Mouse (Mus musculus): ENCODE data around the gene Egr4. TPM values are rescaled to one million over a fixed set of nuclear protein-coding genes. Genes with fewer than 3 reads are reported as not detected.

The Egr4 gene
- polyA plus RNA-seq, 1 experiment from 2014 or later, result not detected

DNA sequence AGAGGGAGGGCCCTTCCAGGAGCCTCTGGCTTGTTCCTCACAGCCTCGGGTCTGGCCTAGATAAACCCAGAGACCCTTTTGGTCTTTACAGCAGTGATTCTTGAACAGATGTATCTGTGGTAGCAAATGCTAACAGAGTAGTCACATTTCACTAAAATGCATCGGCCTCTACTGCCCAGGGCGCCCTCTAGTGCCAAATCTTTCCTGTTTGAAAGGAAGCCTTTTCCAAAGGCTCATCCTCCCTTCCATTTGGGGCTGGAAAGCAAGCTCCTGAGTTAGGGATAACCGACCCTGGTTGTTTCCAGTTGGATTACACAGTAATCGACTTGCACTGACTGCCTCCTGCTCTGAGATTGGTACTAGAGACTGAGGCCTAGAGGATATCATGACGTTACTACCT is 2.9 kb downstream of the Egr4 start:
- ATAC-seq (no peak), DNase-seq (ENCODE audit: low spot score) (no peak)
- Histone ChIP-seq H3K27ac (ENCODE audit: low read length) (no peak overlapping the region), H3K9ac (replicated peaks; ENCODE audit: low read depth) (no peak overlapping the region), H3K36me3 (ENCODE audit: insufficient read depth, low read length) (no peaks in the 10 kb centered on the region), H3K9me3 (ENCODE audit: low read length) (no peaks in the 10 kb centered on the region), H3K4me2 (replicated peaks; ENCODE audit: low read depth, low read length) (no peak overlapping the region), H3K4me1 (ENCODE audit: insufficient read depth, low read depth, low read length) (no peaks in the 10 kb centered on the region), H3K4me3 (ENCODE audit: low read depth, low read length) (no peak overlapping the region), H3K27me3 (replicated peaks; ENCODE audit: insufficient read depth, low read length) (peaks cover 41% of the 10 kb centered on the region)
- TF ChIP-seq CTCF (IDR thresholded peaks at IDR 0.05), result peak; percentile 61
- no peak for TF ChIP-seq EP300 (IDR thresholded peaks at IDR 0.05)
- WGBS, result 3% methylated on average over 6 of the region's 6 CpGs

GRCm38 (mm10) chr6:85508602-85509001 is 4.8 kb downstream of the Egr4 start:
- DNase-seq (ENCODE audit: low spot score) (no peak), ATAC-seq (no peak)
- Histone ChIP-seq H3K4me2 (replicated peaks; ENCODE audit: low read depth, low read length) (no peak overlapping the region), H3K4me1 (ENCODE audit: insufficient read depth, low read depth, low read length) (no peaks in the 10 kb centered on the region), H3K27ac (ENCODE audit: low read length) (no peak overlapping the region), H3K9ac (replicated peaks; ENCODE audit: low read depth) (no peak overlapping the region), H3K36me3 (ENCODE audit: insufficient read depth, low read length) (no peaks in the 10 kb centered on the region), H3K9me3 (ENCODE audit: low read length) (no peaks in the 10 kb centered on the region), H3K27me3 (replicated peaks; ENCODE audit: insufficient read depth, low read length) (peaks cover 37% of the 10 kb centered on the region), H3K4me3 (ENCODE audit: low read depth, low read length) (no peak overlapping the region)
- 44% methylated on average over 5 of the region's 5 CpGs for WGBS
- TF ChIP-seq CTCF (IDR thresholded peaks at IDR 0.05), result no peak
- no peak for TF ChIP-seq EP300 (IDR thresholded peaks at IDR 0.05)

DNA sequence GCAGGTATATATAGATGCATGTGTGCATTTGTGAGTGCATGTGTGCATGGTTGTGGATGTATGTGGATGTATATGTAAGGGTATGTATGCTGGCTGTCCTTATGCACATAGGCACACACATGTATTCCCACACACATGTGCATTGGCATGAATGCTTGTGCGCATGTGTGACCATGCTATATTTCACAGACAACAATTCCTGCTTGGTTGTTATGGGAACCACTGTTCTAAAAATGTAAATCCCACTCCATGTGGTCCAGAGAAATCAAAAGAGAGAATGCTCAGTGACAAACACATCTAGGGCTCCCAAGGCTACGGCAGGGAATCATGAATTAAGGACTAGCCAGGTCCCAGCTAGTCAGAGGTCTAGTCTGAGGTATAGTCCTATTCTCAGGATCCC is 8.5 kb downstream of the Egr4 start:
- Histone ChIP-seq H3K4me2 (replicated peaks; ENCODE audit: low read depth, low read length) (no peak overlapping the region), H3K27me3 (replicated peaks; ENCODE audit: insufficient read depth, low read length) (no peaks in the 10 kb centered on the region), H3K9me3 (ENCODE audit: low read length) (no peaks in the 10 kb centered on the region), H3K4me3 (ENCODE audit: low read depth, low read length) (no peak overlapping the region), H3K27ac (ENCODE audit: low read length) (no peak overlapping the region), H3K36me3 (ENCODE audit: insufficient read depth, low read length) (no peaks in the 10 kb centered on the region), H3K9ac (replicated peaks; ENCODE audit: low read depth) (no peak overlapping the region), H3K4me1 (ENCODE audit: insufficient read depth, low read depth, low read length) (no peaks in the 10 kb centered on the region; the same call in 1 of the 2 replicates)
- TF ChIP-seq EP300 (IDR thresholded peaks at IDR 0.05), result no peak
- TF ChIP-seq CTCF (IDR thresholded peaks at IDR 0.05), result no peak
- no peak for DNase-seq (ENCODE audit: low spot score)
- no peak for ATAC-seq
- 70% methylated on average over 2 of the region's 2 CpGs for WGBS

- DNase-seq (ENCODE audit: low spot score) (peak; percentile 25), ATAC-seq (peak; percentile 52; the same call in 1 of the 2 replicates)
- Histone ChIP-seq H3K4me3 (ENCODE audit: low read depth, low read length) (peak within 1 kb of the TSS; percentile 44), H3K9me3 (ENCODE audit: low read length) (no peaks in the 10 kb centered on the region), H3K9ac (replicated peaks; ENCODE audit: low read depth) (no peak within 1 kb of the TSS), H3K4me1 (ENCODE audit: insufficient read depth, low read depth, low read length) (no peaks in the 10 kb centered on the region; the same call in 1 of the 2 replicates), H3K36me3 (ENCODE audit: insufficient read depth, low read length) (no peaks in the 10 kb centered on the region), H3K27ac (ENCODE audit: low read length) (no peak within 1 kb of the TSS), H3K27me3 (replicated peaks; ENCODE audit: insufficient read depth, low read length) (no peaks in the 10 kb centered on the region), H3K4me2 (replicated peaks; ENCODE audit: low read depth, low read length) (peak within 1 kb of the TSS; percentile 90)
- no peak for TF ChIP-seq CTCF (IDR thresholded peaks at IDR 0.05)
- no peak for TF ChIP-seq EP300 (IDR thresholded peaks at IDR 0.05)
- WGBS, result under 1% methylated on average over 10 of the region's 22 CpGs
Observed at GRCm38 (mm10) chr6:85502911-85503250, 10.5 kb downstream of the Egr4 start, which contains the start of gene Fbxo41. Gene Fbxo41 (minus strand): TSS chr6:85502994.

DNA sequence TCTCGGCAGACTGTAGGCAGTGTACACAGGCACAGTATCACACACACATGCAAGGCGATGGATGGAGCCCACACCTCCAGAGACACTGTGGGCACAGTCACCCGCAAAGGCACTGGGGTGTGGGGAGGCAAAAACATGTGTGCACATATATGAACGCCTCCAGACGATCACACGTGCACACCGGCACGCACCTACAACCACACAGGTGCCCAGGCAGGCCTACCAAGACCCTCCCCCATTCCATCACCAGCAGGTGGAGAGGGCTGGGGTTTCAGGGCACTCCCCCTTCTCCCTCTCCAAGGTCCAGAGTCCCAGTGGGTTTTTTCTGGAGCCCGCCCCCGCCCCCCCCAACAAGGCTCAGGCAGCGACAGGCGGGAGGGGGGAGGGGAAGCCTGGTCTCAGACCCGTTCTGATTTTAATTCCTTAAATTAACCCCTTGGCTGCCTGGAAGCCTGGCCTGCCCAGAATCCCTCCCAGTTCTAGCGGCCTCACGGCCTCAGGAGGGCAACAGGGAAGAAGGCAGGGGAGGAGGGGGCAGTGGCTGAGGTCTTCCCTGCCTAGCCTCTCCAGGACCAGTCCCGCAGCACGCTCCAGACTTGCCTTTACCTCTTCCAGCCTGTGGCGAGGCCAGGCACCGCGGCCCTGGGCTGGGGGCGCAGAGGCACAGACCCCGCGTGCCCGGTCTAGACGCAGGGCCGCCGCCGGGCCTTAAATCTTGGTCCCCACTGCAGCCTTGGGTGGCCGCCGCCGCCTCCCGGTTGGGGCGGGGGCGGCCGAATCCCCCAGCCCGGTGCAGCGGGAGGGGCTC is 11.1 kb downstream of the Egr4 start:
- Histone ChIP-seq H3K9ac (replicated peaks; ENCODE audit: low read depth) (no peak overlapping the region), H3K36me3 (ENCODE audit: insufficient read depth, low read length) (no peaks in the 10 kb centered on the region), H3K27me3 (replicated peaks; ENCODE audit: insufficient read depth, low read length) (no peaks in the 10 kb centered on the region), H3K4me1 (ENCODE audit: insufficient read depth, low read depth, low read length) (no peaks in the 10 kb centered on the region; the same call in 1 of the 2 replicates), H3K4me3 (ENCODE audit: low read depth, low read length) (peak overlapping the region; percentile 44), H3K9me3 (ENCODE audit: low read length) (no peaks in the 10 kb centered on the region), H3K27ac (ENCODE audit: low read length) (no peak overlapping the region), H3K4me2 (replicated peaks; ENCODE audit: low read depth, low read length) (peak overlapping the region; percentile 90)
- 2% methylated on average over 23 of the region's 37 CpGs for WGBS
- TF ChIP-seq EP300 (IDR thresholded peaks at IDR 0.05) (no peak), CTCF (IDR thresholded peaks at IDR 0.05) (no peak)
- DNase-seq (ENCODE audit: low spot score), result no peak
- ATAC-seq, result no peak

DNA sequence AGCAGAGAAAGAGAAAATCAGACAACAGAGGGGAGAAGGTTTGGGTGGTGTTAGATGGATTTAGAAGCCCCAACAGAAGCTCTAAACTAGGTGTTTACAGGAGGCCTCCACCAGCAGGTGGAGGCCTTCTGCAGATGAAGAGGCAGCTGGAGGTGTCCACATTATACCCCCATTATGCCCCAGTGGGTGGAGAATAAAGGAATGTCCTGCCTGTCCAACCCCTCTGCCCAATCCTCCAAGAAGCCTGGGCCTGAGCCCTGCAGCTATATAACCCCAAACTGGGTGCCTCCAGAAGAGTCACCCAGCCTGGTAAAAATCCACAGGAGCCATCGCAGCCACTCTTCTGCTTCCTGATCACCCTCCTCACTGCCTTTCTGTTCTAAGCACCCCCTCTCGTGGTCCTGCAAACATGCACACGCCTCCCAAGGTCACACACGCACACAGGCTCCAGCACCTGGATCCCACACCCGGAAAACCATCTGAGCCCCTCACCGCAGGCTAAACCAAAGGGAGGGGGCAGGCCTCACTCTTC is 11.8 kb downstream of the Egr4 start:
- no peak overlapping the region for H3K9ac ChIP-seq (replicated peaks; ENCODE audit: low read depth)
- ATAC-seq, result no peak
- H3K4me1 ChIP-seq (ENCODE audit: insufficient read depth, low read depth, low read length), result no peaks in the 10 kb centered on the region; the same call in 1 of the 2 replicates
- H3K4me3 ChIP-seq (ENCODE audit: low read depth, low read length), result no peak overlapping the region
- H3K27me3 ChIP-seq (replicated peaks; ENCODE audit: insufficient read depth, low read length), result no peaks in the 10 kb centered on the region
- H3K27ac ChIP-seq (ENCODE audit: low read length), result no peak overlapping the region
- H3K9me3 ChIP-seq (ENCODE audit: low read length), result no peaks in the 10 kb centered on the region
- 8% methylated on average over 6 of the region's 6 CpGs for WGBS
- TF ChIP-seq EP300 (IDR thresholded peaks at IDR 0.05) (no peak), CTCF (IDR thresholded peaks at IDR 0.05) (no peak)
- H3K4me2 ChIP-seq (replicated peaks; ENCODE audit: low read depth, low read length), result no peak overlapping the region
- DNase-seq (ENCODE audit: low spot score), result no peak
- H3K36me3 ChIP-seq (ENCODE audit: insufficient read depth, low read length), result no peaks in the 10 kb centered on the region
